Mouse (Mus musculus): ENCODE results near the gene Srpk1. TPM values are rescaled to one million over a fixed set of nuclear protein-coding genes. Genes with fewer than 3 reads are reported as not detected.
"Not testable (repeated sequence)": the region's sequence is repeated elsewhere in the genome, so short reads cannot be mapped to it uniquely, and the experiment has no call there.

Srpk1 gene
- polyA plus RNA-seq, 1 experiment from 2014 or later: 105 TPM

DNA sequence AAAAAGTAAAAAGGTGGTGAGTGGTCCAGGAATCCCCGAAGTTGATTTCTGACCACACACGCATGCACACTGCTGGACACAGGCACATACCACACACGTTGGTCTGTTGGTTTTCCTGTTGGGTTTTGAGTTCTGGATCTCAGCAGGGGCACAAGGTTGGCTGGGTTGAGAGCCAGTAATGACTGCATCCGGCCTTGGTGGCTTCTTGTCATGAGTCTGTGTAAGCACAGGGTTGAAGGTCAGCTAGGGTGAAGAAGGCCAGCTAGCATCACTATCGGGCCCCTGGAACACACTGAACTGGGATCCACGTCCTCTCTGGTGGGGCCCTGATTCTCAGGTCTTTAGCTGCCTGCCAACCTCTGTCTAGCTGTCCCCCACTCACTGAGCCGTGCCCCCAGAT lies 50.0 kb downstream of the Srpk1 start:
- no peak overlapping the region for H3K4me2 ChIP-seq (replicated peaks)
- no peak for ATAC-seq (ENCODE audit: low FRiP score)
- H3K4me1 ChIP-seq: peaks cover 10% of the 10 kb centered on the region
- no peak overlapping the region for H3K27ac ChIP-seq
- no peaks in the 10 kb centered on the region for H3K36me3 ChIP-seq
- 84% methylated on average over 7 of the region's 7 CpGs for WGBS
- H3K9ac ChIP-seq: no peak overlapping the region
- no peaks in the 10 kb centered on the region for H3K9me3 ChIP-seq (replicated peaks)
- no peak overlapping the region for H3K4me3 ChIP-seq
- H3K27me3 ChIP-seq: peaks cover 5% of the 10 kb centered on the region

DNA sequence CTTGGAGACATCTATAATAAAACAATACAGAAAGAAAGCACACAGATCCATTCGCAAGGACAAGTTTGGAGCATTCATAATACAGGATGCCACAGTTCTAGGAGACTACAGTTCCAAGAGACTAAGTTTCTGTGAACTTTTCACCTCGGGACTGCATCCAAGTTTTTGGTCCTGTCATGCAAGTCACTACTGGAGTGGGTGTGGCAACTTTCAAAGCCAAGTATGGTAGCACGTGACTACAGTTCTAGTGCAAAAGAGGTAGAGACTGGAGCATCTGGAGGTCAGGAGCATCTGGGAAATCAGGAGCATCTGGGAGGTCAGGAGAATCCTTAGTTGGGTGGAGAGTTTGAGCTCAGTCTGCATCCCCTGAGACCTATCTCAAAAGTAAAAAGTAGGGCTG lies 50.6 kb downstream of the Srpk1 start:
- Histone ChIP-seq H3K9me3 (replicated peaks) (no peaks in the 10 kb centered on the region), H3K27me3 (peaks cover 5% of the 10 kb centered on the region), H3K4me2 (replicated peaks) (no peak overlapping the region), H3K4me3 (no peak overlapping the region), H3K4me1 (peaks cover 10% of the 10 kb centered on the region), H3K36me3 (no peaks in the 10 kb centered on the region), H3K9ac (no peak overlapping the region), H3K27ac (no peak overlapping the region)
- ATAC-seq (ENCODE audit: low FRiP score): no peak
- WGBS: 82% methylated on average over 3 of the region's 3 CpGs

DNA sequence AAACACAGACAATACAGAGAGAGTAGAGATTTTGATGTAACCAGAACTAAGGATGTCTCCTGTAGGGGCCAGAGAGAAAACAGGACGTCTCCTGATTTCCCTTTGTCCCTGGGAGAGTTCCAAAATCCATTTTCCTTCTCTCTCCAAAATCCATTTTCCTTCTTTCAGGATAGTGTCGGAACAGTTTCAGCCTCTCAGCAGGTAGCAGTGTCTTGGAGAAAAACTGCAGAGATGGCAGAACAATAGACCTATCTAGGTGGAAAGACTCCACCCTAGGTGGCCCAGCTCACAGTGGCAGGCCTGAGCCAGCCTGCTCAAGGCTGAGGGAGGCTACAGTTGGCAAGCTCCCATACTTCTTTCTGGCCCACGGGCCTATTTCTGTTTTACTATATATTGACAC lies 55.0 kb downstream of the Srpk1 start:
- no peaks in the 10 kb centered on the region for H3K9me3 ChIP-seq (replicated peaks)
- no peaks in the 10 kb centered on the region for H3K36me3 ChIP-seq
- H3K27me3 ChIP-seq: no peaks in the 10 kb centered on the region
- H3K27ac ChIP-seq: no peak overlapping the region
- no peak overlapping the region for H3K4me3 ChIP-seq
- H3K4me1 ChIP-seq: no peaks in the 10 kb centered on the region
- H3K9ac ChIP-seq: no peak overlapping the region
- 27% methylated on average over 3 of the region's 3 CpGs for WGBS
- no peak overlapping the region for H3K4me2 ChIP-seq (replicated peaks)
- no peak for ATAC-seq (ENCODE audit: low FRiP score)

DNA sequence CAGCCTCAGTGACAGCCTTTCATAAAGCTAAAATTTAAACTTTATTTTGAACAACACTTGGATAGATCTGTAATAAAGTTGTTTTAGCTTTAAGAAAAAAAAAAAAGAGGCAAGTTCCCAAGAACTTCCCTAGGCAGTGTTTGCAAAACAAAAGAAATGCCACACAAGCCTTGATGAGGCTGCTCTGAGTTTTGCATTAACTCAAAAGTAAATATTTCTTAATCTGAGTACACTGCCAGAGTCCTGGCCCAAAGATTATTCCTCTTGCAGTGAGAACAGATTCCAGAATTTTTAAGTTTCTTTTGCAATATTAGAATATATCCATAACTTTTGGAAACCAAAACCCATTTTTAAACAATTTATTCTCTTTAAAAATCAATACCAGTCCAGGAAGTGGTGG lies 57.3 kb downstream of the Srpk1 start:
- no peaks in the 10 kb centered on the region for H3K36me3 ChIP-seq
- no peak overlapping the region for H3K4me2 ChIP-seq (replicated peaks)
- H3K9ac ChIP-seq: no peak overlapping the region
- no peak overlapping the region for H3K27ac ChIP-seq
- ATAC-seq (ENCODE audit: low FRiP score): no peak
- no peaks in the 10 kb centered on the region for H3K27me3 ChIP-seq
- no peak overlapping the region for H3K4me3 ChIP-seq
- H3K4me1 ChIP-seq: no peaks in the 10 kb centered on the region
- H3K9me3 ChIP-seq (replicated peaks): no peaks in the 10 kb centered on the region

DNA sequence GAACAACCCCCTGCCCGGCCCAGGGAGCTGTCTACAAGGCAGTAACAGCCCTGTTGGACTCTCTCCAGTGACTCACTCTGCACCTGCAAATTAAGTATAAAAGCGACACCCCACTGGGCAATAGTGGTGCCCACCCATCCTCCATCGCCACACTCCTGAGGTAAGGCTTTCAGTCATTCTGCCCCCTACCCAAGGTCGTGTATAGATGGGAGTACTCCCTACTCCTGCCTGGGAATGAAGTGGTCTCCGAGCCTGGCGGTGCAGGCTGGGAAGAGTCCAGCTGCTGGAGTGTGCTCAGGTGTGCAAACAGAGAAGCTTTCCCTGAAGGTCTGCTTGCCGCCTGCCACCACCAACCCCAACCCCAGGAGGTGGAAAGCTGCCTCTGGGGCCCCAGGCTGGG lies 60.9 kb downstream of the Srpk1 start:
- 58% methylated on average over 7 of the region's 7 CpGs for WGBS
- H3K4me1 ChIP-seq: peaks cover 5% of the 10 kb centered on the region; the same call in 1 of the 2 replicates
- no peaks in the 10 kb centered on the region for H3K27me3 ChIP-seq
- no peak overlapping the region for H3K27ac ChIP-seq
- no peak for ATAC-seq (ENCODE audit: low FRiP score)
- no peak overlapping the region for H3K4me2 ChIP-seq (replicated peaks)
- H3K9me3 ChIP-seq (replicated peaks): no peaks in the 10 kb centered on the region
- H3K36me3 ChIP-seq: no peaks in the 10 kb centered on the region
- H3K9ac ChIP-seq: no peak overlapping the region
- H3K4me3 ChIP-seq: no peak overlapping the region

DNA sequence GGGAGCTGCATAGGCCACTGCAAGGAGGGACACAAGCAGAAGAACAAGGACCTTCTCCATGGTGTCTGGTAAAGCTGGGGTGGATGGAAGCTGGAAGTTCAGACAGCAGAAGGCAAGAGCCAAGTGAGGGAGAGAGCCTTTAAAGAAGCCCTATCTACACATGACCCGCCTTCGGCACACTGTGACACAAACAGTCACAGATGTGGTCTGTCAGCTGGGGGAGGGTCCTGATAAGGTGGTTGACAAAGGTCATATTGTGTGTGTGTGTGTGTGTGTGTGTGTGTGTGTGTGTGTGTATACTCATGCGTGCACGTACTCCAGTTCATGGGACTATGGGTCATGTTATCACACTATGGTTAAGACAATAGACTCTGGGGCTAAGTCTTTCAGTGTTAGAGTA lies 61.9 kb downstream of the Srpk1 start, which contains the start of gene Clps:
Gene Clps (minus strand): TSS at position 169 of the 400 bp plus-strand sequence.
- H3K27me3 ChIP-seq: no peaks in the 10 kb centered on the region
- no peak for ATAC-seq (ENCODE audit: low FRiP score)
- H3K27ac ChIP-seq: no peak within 1 kb of the TSS
- H3K9ac ChIP-seq: no peak within 1 kb of the TSS
- no peak within 1 kb of the TSS for H3K4me3 ChIP-seq
- H3K4me1 ChIP-seq: peaks cover 7% of the 10 kb centered on the region; the same call in 1 of the 2 replicates
- no peak within 1 kb of the TSS for H3K4me2 ChIP-seq (replicated peaks)
- H3K9me3 ChIP-seq (replicated peaks): no peaks in the 10 kb centered on the region
- no peaks in the 10 kb centered on the region for H3K36me3 ChIP-seq
- WGBS: 91% methylated on average over 4 of the region's 4 CpGs

DNA sequence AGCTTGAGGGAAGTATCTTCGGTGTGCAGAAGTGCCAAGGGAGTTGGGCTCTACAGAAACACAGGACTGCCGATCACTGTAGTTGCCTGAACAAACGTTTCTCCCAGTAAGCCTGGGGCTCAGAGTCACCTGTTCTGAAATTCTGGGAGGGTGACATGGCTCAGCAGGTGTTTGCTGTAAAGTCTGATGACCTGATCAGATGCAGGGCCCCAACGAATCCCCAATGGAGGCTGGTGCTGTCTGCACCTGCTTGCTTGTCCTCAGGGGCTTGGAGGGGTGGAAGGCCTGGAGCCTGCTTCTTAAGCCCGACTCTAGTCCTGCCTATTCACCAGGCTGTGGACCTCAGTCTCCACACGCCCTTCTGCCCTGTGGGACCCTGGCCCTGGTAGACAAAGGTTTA lies 64.7 kb downstream of the Srpk1 start:
- no peak overlapping the region for H3K4me3 ChIP-seq
- no peaks in the 10 kb centered on the region for H3K9me3 ChIP-seq (replicated peaks)
- peaks cover 14% of the 10 kb centered on the region for H3K4me1 ChIP-seq
- no peak overlapping the region for H3K4me2 ChIP-seq (replicated peaks)
- no peak overlapping the region for H3K9ac ChIP-seq
- H3K27me3 ChIP-seq: no peaks in the 10 kb centered on the region
- ATAC-seq (ENCODE audit: low FRiP score): no peak
- H3K27ac ChIP-seq: no peak overlapping the region
- WGBS: 70% methylated on average over 6 of the region's 6 CpGs
- no peaks in the 10 kb centered on the region for H3K36me3 ChIP-seq

DNA sequence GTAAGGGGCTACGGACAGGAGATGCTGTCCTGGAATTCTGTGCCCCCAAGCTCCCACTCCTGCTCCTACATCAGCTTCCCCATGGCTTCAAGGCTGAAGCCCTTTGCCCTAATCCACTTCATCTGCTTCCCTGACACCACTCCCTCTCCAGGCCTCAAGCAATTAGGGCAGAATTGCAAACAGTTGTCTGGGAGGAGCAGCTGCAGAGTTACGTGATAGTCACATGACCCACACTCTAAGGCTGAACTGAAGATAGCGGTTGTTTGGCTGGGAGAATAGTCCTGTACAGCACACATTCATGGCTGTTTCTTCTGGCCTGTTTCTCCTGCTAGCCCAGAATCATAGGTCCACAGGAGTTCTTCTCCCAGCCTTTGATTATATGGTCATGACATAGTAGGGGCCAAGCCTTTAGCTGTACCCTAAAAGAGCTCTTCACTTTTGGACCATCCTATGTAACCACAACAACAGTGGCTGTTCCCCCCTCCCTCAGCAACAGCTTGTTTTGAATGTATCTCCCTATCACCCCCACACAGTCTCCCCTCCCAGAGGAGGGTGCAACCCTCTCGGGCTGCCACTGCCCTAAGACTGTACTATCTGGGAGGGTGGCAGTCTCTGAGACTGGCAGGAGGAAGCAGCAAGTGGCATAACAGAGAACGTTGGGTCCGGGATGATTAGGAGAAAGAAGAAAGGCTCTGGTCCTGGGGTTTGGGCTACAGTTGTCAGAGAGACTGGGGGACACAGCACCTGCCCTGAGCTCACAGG lies 65.7 kb downstream of the Srpk1 start:
- H3K27me3 ChIP-seq: no peaks in the 10 kb centered on the region
- no peak overlapping the region for H3K4me2 ChIP-seq (replicated peaks)
- WGBS: 50% methylated on average over 6 of the region's 6 CpGs
- H3K27ac ChIP-seq: no peak overlapping the region
- H3K9me3 ChIP-seq (replicated peaks): no peaks in the 10 kb centered on the region
- no peaks in the 10 kb centered on the region for H3K36me3 ChIP-seq
- H3K4me3 ChIP-seq: no peak overlapping the region
- H3K4me1 ChIP-seq: peaks cover 15% of the 10 kb centered on the region
- no peak overlapping the region for H3K9ac ChIP-seq
- ATAC-seq (ENCODE audit: low FRiP score): peak; percentile 13; the same call in 1 of the 2 replicates

DNA sequence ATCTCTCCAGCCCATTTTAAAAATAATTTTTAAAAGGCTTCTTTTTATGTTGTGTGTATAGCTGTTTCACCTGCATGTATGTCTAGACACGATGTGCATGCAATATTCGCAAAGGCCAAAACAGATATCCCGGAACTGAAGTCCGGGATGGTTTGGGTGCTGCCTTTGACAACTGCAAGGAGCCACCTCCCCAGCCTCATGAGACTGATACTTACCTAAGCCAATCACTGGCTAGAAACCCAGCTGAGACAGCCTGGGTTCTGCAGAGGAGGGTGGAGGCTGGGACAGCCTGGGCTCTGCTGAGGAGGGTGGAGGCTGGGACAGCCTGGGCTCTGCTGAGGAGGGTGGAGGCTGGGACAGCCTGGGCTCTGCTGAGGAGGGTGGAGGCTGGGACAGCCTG lies 68.5 kb downstream of the Srpk1 start:
- H3K4me2 ChIP-seq (replicated peaks); H3K4me3 ChIP-seq; H3K27ac ChIP-seq; H3K9ac ChIP-seq; H3K36me3 ChIP-seq; ATAC-seq (ENCODE audit: low FRiP score); H3K9me3 ChIP-seq (replicated peaks); H3K27me3 ChIP-seq: not testable (repeated sequence)
- WGBS: 90% methylated on average over 4 of the region's 4 CpGs
- peaks cover 15% of the 10 kb centered on the region for H3K4me1 ChIP-seq

DNA sequence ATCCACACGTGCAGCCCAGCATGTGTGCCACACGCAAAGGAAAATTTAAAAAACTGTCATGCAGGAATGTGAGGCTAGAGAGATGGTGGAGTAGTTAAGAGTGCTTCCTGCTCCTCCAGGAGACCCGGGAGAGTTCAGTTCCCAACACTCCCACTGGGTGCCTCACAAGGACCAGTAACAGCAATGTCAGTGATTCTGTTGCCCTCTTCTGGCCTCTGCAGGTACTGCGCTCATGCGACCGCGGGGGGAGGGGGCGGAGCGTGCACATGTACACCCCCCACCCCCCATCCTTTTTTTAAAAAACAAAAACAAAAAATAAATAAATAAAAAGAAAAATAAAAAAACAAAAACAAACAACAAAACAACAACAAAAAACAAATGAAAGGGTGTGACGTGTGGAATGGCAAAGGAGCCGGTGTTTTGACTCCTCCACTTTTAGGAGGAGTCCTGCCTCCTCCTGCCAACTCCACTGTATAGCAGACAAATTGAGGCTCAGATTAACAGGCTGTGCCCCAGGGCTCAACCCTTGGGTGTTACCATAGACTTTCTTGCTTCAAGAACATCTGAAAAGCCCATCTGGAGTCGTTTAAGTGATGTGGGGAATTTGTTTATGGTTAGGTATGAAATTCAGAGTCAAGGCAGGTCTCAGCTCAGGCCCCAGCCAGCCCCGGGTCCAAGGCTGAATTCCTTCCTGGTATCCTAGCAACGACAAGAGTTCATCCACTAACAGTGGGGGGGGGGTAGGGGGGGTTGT lies 69.3 kb downstream of the Srpk1 start:
- Histone ChIP-seq H3K9ac (no peak overlapping the region), H3K27me3 (no peaks in the 10 kb centered on the region), H3K9me3 (replicated peaks) (no peaks in the 10 kb centered on the region), H3K4me3 (no peak overlapping the region), H3K36me3 (no peaks in the 10 kb centered on the region), H3K27ac (no peak overlapping the region), H3K4me1 (peaks cover 15% of the 10 kb centered on the region), H3K4me2 (replicated peaks) (no peak overlapping the region)
- WGBS: 5% methylated on average over 14 of the region's 14 CpGs
- no peak for ATAC-seq (ENCODE audit: low FRiP score)

DNA sequence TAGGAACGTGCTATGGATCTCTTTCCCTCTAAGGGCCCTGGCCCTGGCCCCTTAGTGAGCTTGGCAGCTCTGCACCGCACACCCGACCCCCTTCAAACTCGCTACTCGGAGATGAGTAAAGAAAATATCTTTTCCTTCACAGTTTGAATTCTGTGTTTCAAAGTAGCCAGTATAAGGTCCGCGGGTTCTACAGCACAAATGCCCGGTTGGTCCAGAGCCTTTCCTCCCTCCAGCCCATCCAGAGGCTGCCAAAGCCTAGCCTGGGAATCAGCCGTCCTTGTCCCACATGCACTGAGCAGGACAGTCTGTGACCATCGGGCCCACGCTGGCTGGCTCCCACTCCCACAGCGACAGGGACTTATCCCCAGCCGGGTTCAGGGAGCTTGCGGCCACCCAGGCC lies 73.4 kb downstream of the Srpk1 start, which contains the start of gene Clpsl2:
Gene Clpsl2 (plus strand): TSS at position 301 of the 400 bp plus-strand sequence.
- no peaks in the 10 kb centered on the region for H3K36me3 ChIP-seq
- H3K4me1 ChIP-seq: peaks cover 9% of the 10 kb centered on the region; the same call in 1 of the 2 replicates
- ATAC-seq (ENCODE audit: low FRiP score): no peak
- H3K9ac ChIP-seq: no peak within 1 kb of the TSS
- no peak within 1 kb of the TSS for H3K27ac ChIP-seq
- no peaks in the 10 kb centered on the region for H3K9me3 ChIP-seq (replicated peaks)
- H3K27me3 ChIP-seq: no peaks in the 10 kb centered on the region
- no peak within 1 kb of the TSS for H3K4me3 ChIP-seq
- no peak within 1 kb of the TSS for H3K4me2 ChIP-seq (replicated peaks)
- WGBS: 76% methylated on average over 14 of the region's 14 CpGs

DNA sequence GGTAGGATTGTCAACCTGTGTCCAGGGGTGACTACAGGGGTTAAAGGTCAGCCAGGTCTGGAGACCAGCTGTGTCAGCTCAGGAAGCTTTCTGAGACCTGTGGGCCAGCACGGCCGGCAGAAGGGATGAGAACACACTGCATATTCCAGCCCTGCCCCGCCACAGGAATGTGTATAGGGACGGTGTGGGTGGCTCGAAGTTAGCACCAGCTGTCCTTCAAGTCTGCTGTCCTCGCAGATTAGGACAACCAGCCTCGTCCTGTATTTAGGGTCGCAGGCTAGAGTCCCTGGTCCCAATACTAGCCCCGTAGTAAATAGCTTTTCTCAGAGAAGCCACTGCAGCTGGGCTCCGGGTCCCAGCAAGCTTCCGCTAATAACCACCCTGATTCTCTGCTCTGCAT lies 74.0 kb downstream of the Srpk1 start:
- no peaks in the 10 kb centered on the region for H3K9me3 ChIP-seq (replicated peaks)
- H3K9ac ChIP-seq: no peak overlapping the region
- H3K27ac ChIP-seq: no peak overlapping the region
- no peak overlapping the region for H3K4me2 ChIP-seq (replicated peaks)
- no peak overlapping the region for H3K4me3 ChIP-seq
- no peaks in the 10 kb centered on the region for H3K36me3 ChIP-seq
- no peak for ATAC-seq (ENCODE audit: low FRiP score)
- H3K4me1 ChIP-seq: peaks cover 8% of the 10 kb centered on the region; the same call in 1 of the 2 replicates
- H3K27me3 ChIP-seq: no peaks in the 10 kb centered on the region
- WGBS: 68% methylated on average over 11 of the region's 11 CpGs

All from hindbrain, embryonic 12.5 days (tissue).